Mouse (Mus musculus) heart, adult 2 months (tissue): ENCODE measurements around the gene Ccnf.

Source experiments
- CTCF ChIP-seq: fragments of 200-600 bp; IDR thresholded peaks from 2 replicates; pipeline ENCODE4 v1.8.1; 2022; ENCODE audit warnings: antibody characterized with exemption, mild to moderate bottlenecking, moderate library complexity
- EP300 ChIP-seq: fragments of 200-500 bp; IDR thresholded peaks from 2 replicates; pipeline ENCODE4 v1.6.1; 2011; ENCODE audit warnings: low read depth, low read length, control low read depth; ENCODE audit not compliant: insufficient read depth
- POLR2A ChIP-seq: fragments of 200-500 bp; IDR thresholded peaks from 2 replicates; pipeline ENCODE4 v1.6.1; 2011; ENCODE audit warnings: mild to moderate bottlenecking, low read depth, low read length, control low read depth; ENCODE audit not compliant: insufficient read depth

- TF ChIP-seq CTCF (no peak), POLR2A (no peak), EP300 (no peak)
Observed at GRCm38 (mm10) chr17:24174259-24174658, 77.0 kb downstream of the Ccnf start.
